Mouse (Mus musculus) small intestine, adult 2 months (tissue): ENCODE data around the gene Sh3pxd2b.

Experiments
- CTCF ChIP-seq: fragments of 200-500 bp; IDR thresholded peaks from 2 replicates; pipeline ENCODE4 v1.5.1; 2012; ENCODE audit warnings: low read depth, mild to moderate bottlenecking, control low read depth, inconsistent platforms, low read length, moderate library complexity, mixed read lengths; ENCODE audit not compliant: insufficient replicate concordance, insufficient read length; ENCODE audit errors: extremely low read depth
- POLR2A ChIP-seq: fragments of 200-500 bp; IDR thresholded peaks from 2 replicates; pipeline ENCODE4 v1.6.1; 2012; ENCODE audit warnings: low read depth, mild to moderate bottlenecking, control low read depth, inconsistent platforms, low read length, moderate library complexity

- TF ChIP-seq CTCF (no peak), POLR2A (no peak)
Observed at GRCm38 (mm10) chr11:32393095-32393494, 45.5 kb downstream of the Sh3pxd2b start.
